Mouse (Mus musculus) ES-E14 (cell line): ENCODE measurements around the gene Fem1a. TPM values are rescaled to one million over a fixed set of nuclear protein-coding genes. Genes with fewer than 3 reads are reported as not detected.

Source experiments
- DNase-seq: peaks from one replicate; pipeline ENCODE4 v3.0.0-alpha.2; 2013; ENCODE audit warnings: low read depth, low spot score
- H3K27ac ChIP-seq: 2 replicates; pipeline ENCODE4 v1.5.1; 2012; ENCODE audit warnings: low read depth, mild to moderate bottlenecking, low read length, moderate library complexity, mixed read lengths; ENCODE audit not compliant: poor library complexity, insufficient read depth, severe bottlenecking
- H3K36me3 ChIP-seq: 2 replicates; pipeline ENCODE4 v1.6.1; 2012; ENCODE audit warnings: mild to moderate bottlenecking, low read length, moderate library complexity, mixed read lengths; ENCODE audit not compliant: control insufficient read depth, poor library complexity, insufficient read depth, severe bottlenecking
- H3K4me1 ChIP-seq, 2 experiments: fragments of 150-350 bp in 1 of 2; sonication (generic) in 1 of 2; 2 replicates each; pipeline ENCODE4 v1.6.1; 2012; ENCODE audit warnings: low read length in 2 of 2, mild to moderate bottlenecking in 1 of 2, mixed read lengths in 1 of 2; ENCODE audit not compliant: control insufficient read depth in 2 of 2, insufficient read depth in 2 of 2, poor library complexity in 1 of 2
- H3K4me3 ChIP-seq, 2 experiments: fragments of 150-350 bp in 1 of 2; sonication (generic) in 1 of 2; 2 replicates each; pipeline ENCODE4 v1.5.1; 2012; ENCODE audit warnings: low read length in 2 of 2, low read depth in 1 of 2, mild to moderate bottlenecking in 1 of 2, mixed read lengths in 1 of 2; ENCODE audit not compliant: insufficient read depth in 1 of 2, poor library complexity in 1 of 2, severe bottlenecking in 1 of 2
- H3K9ac ChIP-seq: 2 replicates; pipeline ENCODE4 v1.6.1; 2012; ENCODE audit warnings: low read depth, mild to moderate bottlenecking, low read length, mixed read lengths; ENCODE audit not compliant: poor library complexity, insufficient read depth, severe bottlenecking
- H3K9me3 ChIP-seq: fragments of 150-350 bp; sonication (generic); 2 replicates; pipeline ENCODE4 v1.6.1; 2012; ENCODE audit warnings: low read depth, mild to moderate bottlenecking, low read length; ENCODE audit not compliant: control insufficient read depth, insufficient read depth
- CHD2 ChIP-seq: IDR thresholded peaks from 2 replicates; pipeline ENCODE4 v1.6.1; 2014; ENCODE audit warnings: mild to moderate bottlenecking, low read depth, low read length, inconsistent platforms
- HCFC1 ChIP-seq: IDR thresholded peaks from 2 replicates; pipeline ENCODE4 v1.6.1; 2012; ENCODE audit warnings: low read length, inconsistent platforms, borderline replicate concordance; ENCODE audit not compliant: insufficient read depth
- MAFK ChIP-seq: IDR thresholded peaks from 2 replicates; pipeline ENCODE4 v1.6.1; 2014; ENCODE audit warnings: mild to moderate bottlenecking, low read depth, low read length, inconsistent platforms; ENCODE audit not compliant: insufficient read depth
- ZC3H11A ChIP-seq: IDR thresholded peaks from 2 replicates; pipeline ENCODE4 v1.6.1; 2012; ENCODE audit warnings: low read depth, mild to moderate bottlenecking, inconsistent platforms, low read length, borderline replicate concordance
- ZNF384 ChIP-seq: IDR thresholded peaks from 2 replicates; pipeline ENCODE4 v1.6.1; 2012; ENCODE audit warnings: low read depth, low read length, inconsistent platforms
- in situ Hi-C, 2 experiments: fragments of 600-800 bp; cut with MboI; formaldehyde crosslinking; loops; one replicate each; pipeline ENCODE4 v1.15.1; 2025; ENCODE audit warnings: low sequenced_read_pairs in 2 of 2, inconsistent platforms in 1 of 2; ENCODE audit not compliant: unreplicated experiment in 2 of 2
- total RNA-seq: library from RNA; depleted of rRNA; stranded (reverse); fragments of 300-350 nt; gene quantifications from 2 replicates; pipeline ENCODE4 v1.2.3, GENCODE M21; 2012

Gene Fem1a
- total RNA-seq, 1 experiment = 18.8 TPM

GRCm38 (mm10) chr17:56273482-56273881 lies 16.9 kb downstream of the Fem1a start:
- Histone ChIP-seq H3K9ac (no peak overlapping the region), H3K36me3 (peaks cover 6% of the 10 kb centered on the region; the same call in 1 of the 2 replicates), H3K9me3 (no peaks in the 10 kb centered on the region), H3K4me1 (peaks cover 5 to 6% of the 10 kb centered on the region in 2 experiments; a peak in 2 of 4 replicates), H3K4me3 (no peak overlapping the region), H3K27ac (no peak overlapping the region)
- in situ Hi-C loops = no loop called here
- DNase-seq = no peak
- TF ChIP-seq MAFK (no peak), CHD2 (no peak), ZNF384 (no peak), ZC3H11A (no peak), HCFC1 (no peak)

GRCm38 (mm10) chr17:56273986-56274385 lies 17.4 kb downstream of the Fem1a start:
- Histone ChIP-seq H3K36me3 (peaks cover 11% of the 10 kb centered on the region), H3K4me1 (peaks cover 5 to 6% of the 10 kb centered on the region in 2 experiments; a peak in 2 of 4 replicates), H3K9me3 (no peaks in the 10 kb centered on the region), H3K9ac (no peak overlapping the region), H3K27ac (no peak overlapping the region), H3K4me3 (no peak overlapping the region)
- TF ChIP-seq ZC3H11A (no peak), ZNF384 (no peak), CHD2 (no peak), HCFC1 (no peak), MAFK (no peak)
- DNase-seq = no peak
- in situ Hi-C loops = no loop called here

- Histone ChIP-seq H3K4me1 (peaks cover 6 to 11% of the 10 kb centered on the region in 2 experiments; a peak in 3 of 4 replicates), H3K9ac (peak overlapping the region; percentile 78), H3K27ac (peak overlapping the region; percentile 52; the same call in 1 of the 2 replicates), H3K36me3 (peaks cover 18% of the 10 kb centered on the region), H3K4me3 (peak overlapping the region; percentile 73 to 82), H3K9me3 (no peaks in the 10 kb centered on the region)
- in situ Hi-C loops = no loop called here
- TF ChIP-seq ZNF384 (peak; percentile 31; the same call in 1 of the 2 replicates), CHD2 (no peak), HCFC1 (no peak)
- no peak for DNase-seq
Observed at GRCm38 (mm10) chr17:56275842-56276480, 19.4 kb downstream of the Fem1a start.

GRCm38 (mm10) chr17:56276643-56277566 lies 20.3 kb downstream of the Fem1a start, which contains the start of gene Ticam1:
TSS of gene Ticam1 (minus strand) at chr17:56276786.
- Histone ChIP-seq H3K9me3 (no peaks in the 10 kb centered on the region), H3K4me3 (peak within 1 kb of the TSS; percentile 73 to 82), H3K9ac (peak within 1 kb of the TSS; percentile 78), H3K4me1 (peaks cover 8 to 11% of the 10 kb centered on the region in 2 experiments; a peak in 3 of 4 replicates), H3K36me3 (peaks cover 20% of the 10 kb centered on the region), H3K27ac (peak within 1 kb of the TSS; percentile 52)
- in situ Hi-C loops = no loop called here
- TF ChIP-seq ZC3H11A = no peak
- no peak for TF ChIP-seq ZNF384
- no peak for TF ChIP-seq CHD2
- TF ChIP-seq MAFK = no peak
- TF ChIP-seq HCFC1 = no peak
- peak; percentile 83 for DNase-seq
